Mouse (Mus musculus): ENCODE results near the gene H2-Q10.
"Not testable (repeated sequence)": the region's sequence is repeated elsewhere in the genome, so short reads cannot be mapped to it uniquely, and the experiment has no call there.

The H2-Q10 gene

DNA sequence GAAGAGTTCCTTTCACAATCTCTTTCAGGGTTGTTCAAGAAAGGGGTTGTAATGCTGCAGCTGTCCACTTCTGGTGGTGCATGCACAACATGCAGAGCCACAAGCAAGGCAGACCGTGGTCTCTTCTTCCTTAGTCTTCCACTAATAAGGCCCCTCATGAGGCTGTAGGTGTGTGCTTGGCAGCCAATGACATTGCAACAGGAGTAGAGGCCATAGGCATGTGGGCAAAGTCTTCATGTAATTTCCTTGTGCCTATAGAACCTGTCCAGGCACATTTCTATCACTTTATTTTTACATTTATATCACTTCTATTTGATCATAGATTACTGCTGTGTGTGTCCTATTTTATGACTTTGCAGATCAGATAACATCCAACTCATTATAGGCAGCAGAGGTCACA lies 11.6 kb upstream of the H2-Q10 start:
- DNase-seq (ENCODE audit: low spot score in 2 of 2): not testable (repeated sequence)

DNA sequence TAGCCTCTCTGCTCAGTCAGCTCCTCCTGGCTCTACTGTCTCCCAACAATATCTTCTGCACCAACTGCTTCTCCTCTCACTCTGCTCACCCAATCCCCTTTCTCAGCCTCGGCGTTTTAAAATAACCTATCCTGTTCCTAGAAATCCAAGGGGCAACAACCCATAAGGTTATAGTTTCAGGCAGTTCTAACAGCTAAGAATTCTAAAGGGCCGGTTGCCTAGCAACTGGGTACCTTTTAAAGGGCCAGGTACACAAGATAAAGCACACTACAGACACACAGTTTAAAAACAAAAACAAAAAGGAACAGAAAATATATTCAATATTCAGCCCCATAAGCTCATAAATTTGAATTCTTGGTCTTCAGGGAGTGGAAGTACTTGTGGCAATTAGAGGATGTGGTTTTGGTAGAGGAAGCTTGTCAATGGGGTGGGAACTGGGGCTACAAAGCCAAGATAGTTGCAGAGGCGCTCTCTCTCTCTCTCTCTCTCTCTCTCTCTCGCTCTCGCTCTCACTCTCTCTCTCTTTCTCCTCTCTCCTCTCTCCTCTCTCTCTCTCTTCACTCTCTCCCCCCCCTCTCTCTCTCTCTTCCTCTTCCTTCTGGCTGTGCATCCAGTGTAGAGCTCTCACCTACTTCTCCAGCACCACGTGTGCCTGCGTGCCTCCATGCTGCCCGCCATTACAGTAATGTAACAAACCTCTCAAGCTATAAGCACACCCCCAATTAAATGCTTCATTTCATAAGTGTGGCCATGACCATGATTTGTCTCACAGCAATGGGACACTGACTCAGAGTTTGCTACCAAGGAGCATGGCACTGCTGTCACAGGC lies 9.2 kb upstream of the H2-Q10 start:
- not testable (repeated sequence) for DNase-seq (ENCODE audit: low spot score in 2 of 2)

DNA sequence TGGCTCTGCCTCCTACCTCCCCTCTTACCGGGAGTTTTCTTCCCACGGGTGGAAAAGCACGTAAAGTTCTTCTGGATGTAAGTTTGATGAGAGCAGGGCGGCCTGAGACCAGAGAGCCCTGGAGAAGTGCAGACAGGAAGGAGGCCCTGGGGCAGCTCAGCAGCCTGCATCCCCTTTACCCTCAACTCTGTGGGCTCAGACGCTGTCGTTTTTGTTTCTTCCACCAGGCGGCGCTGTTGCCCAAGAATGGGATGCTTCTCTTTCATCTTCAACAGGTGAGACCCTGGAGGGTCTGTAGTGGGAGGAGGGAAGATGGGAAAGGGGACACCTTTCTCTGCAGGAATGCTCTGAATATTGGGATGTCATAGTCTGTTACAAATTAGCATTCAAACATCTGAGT lies 4.2 kb upstream of the H2-Q10 start:
- DNase-seq (ENCODE audit: low spot score in 2 of 2): not testable (repeated sequence)

DNA sequence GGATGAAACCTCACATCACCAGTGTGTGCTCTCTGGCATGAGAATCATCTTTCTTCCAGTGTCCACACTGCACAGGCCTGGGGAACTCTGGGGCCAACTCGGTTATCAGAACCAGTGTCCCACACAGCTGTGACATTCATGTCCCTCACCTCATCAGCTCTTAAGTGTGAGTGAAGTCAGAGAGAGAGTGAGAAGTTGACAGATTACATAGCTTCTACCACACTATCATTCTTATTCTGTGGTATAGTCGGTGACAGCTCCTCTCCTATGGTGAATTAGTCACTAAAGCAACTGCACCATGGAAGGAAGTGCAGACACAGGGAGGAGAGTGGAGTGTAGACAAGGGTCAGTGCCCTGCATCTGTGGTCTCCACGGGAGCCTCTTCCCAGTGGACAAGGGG lies 953 bp upstream of the H2-Q10 start:
- DNase-seq (ENCODE audit: low spot score in 2 of 2): not testable (repeated sequence)

DNA sequence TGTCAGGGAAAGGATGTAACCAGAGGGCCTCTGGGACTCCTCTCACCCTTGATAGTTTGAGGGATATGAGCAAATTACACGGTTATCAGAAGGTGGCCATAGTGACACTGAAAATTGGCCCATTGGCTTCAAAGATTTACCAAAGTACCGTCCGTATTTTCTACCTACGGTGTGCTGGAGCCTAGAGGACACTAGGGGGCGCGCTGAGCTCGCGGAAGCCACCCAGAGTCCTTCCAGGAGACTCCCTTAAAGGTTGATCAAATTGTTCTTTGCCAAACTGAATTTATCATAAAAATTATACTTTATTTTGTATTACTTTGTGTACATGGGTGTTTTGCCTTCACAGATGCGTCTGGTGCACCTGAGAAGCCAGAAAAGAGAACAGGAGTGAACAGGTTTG lies 14.2 kb downstream of the H2-Q10 start:
- peak in 1 of 2 experiments; percentile 22 for DNase-seq (ENCODE audit: low spot score in 2 of 2)

DNA sequence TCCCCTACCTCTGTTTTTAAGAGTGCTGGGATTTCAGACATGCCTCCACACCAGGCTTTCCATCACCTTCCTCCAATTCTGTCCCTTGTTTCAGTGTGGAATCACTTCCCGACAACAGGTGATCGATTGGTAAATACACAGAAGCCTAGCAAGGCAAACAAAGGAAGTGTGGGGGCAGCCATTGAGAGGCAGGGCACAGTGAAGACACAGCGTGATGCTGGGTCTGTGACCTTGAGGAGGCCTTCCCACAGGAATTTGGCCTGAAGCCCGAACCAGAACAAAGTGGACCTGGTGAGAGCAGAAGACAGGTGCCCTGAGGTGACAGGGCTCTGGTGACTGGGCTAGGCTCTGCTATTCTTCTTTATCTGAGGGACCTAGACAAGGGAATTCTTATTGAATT lies 15.8 kb downstream of the H2-Q10 start:
- DNase-seq (ENCODE audit: low spot score in 2 of 2): no peak

DNA sequence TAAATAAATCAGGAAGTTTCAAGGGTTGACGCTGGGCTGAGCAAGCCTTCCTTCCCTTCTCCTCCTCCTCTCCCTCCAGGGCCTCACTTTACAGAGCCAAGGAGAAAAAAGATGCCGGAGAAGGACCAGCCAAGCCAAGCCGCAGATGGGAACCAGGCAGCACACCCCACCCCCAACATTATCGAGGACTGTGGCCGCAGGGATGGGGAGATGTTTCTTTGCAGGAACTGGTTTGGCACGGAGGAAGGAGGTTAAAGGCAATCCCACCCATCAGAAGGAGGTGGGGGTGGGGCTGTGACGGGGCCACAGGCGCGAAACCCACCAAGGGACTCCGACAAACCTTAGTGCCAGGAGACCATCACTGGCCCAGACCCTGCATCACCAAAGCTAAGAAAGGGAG lies 16.8 kb downstream of the H2-Q10 start:
- no peak for DNase-seq (ENCODE audit: low spot score in 2 of 2)

DNA sequence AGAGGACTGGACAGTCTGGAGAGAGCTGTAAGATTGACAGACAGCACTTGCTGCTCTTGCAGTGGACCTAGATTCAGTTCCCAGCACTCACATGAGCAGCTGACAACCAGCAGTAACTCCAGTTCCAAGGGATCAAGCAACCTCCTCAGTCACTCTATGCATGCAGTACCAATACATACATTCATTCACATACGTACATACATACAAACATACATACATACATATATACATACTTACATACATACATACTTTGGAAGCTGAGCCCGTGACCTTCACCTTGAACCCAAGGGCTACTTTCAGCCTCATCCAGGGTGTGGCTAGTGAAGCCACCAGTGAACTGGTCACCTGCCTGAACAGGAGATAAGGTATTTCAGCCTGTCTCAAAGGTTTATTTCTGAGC lies 18.2 kb downstream of the H2-Q10 start:
- DNase-seq (ENCODE audit: low spot score in 2 of 2): no peak

DNA sequence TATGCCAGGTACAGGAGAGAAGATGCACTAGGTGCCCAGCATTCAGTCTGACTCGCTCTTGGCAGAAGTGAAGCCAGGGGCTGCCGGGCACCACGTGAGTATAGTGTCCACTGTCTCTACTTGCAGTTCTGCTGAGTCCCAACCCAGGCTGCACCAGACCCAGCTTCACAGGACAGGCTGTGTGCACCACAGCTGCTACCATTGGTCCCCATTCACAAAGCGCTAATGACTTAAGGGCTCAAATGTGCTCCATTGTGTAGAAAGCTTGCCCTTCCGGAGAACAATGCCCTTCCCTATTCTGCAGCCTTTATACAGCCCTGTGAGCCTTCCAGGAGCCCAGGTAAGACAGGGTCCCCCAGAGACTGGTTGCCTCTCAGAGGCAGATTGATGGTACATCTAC lies 20.4 kb downstream of the H2-Q10 start:
- no peak for DNase-seq (ENCODE audit: low spot score in 2 of 2)

DNA sequence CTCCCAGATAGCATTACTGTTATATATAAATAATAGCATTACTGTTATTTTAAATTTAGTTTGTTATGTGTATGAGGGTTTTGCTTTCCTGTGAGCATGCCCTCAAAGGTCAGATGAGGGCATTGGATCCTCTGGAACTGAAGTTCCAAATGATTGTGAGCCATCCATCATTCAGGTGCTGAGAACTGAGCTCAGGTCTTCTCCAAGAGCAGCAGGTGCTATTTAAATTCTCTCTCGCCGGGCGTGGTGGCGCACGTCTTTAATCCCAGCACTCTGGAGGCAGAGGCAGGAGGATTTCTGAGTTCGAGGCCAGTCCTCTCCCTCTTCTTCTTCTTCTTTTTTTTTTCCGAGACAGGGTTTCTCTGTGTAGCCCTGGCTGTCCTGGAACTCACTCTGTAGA lies 27.2 kb downstream of the H2-Q10 start:
- DNase-seq (ENCODE audit: low spot score in 2 of 2): no peak

DNA sequence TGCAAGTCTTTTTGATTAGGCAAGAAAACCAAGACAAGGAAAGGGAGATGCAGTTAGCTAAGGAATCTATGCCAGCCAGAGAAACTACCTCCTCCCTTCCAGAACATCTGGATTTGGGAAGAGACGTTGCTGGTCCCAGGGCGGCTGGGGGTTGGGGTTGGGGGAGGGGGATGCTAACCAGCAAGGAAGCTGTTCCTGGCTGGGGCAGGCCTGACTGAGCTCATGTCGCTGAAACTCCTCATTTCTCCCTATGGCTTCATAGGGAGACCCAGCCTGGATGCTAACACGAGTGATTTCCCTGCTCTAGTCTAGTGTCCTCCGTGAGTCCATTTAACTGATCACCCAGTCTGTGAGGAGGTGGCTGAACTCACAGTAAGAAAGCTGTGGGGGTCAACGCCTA lies 32.3 kb downstream of the H2-Q10 start:
- DNase-seq (ENCODE audit: low spot score in 2 of 2): no peak

DNA sequence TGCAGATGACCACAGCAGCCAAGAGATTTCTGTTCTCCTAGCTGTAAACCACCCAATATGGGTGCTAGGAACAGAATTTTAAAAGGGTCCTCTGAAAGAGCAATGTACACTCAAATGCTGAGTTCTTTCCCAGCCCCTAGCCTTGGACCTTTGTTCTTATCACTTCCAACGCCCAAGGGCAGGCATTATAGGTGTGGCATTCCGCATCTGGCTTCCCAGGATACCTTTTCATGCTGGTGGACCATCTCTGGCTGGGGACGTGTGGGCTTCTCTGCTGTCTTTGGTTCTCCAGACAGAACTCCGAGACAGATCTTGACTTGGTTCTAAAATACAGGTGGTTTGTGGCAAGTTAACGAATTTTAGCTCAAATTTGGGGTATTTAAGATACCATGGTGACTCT lies 32.9 kb downstream of the H2-Q10 start:
- no peak for DNase-seq (ENCODE audit: low spot score in 2 of 2)

DNA sequence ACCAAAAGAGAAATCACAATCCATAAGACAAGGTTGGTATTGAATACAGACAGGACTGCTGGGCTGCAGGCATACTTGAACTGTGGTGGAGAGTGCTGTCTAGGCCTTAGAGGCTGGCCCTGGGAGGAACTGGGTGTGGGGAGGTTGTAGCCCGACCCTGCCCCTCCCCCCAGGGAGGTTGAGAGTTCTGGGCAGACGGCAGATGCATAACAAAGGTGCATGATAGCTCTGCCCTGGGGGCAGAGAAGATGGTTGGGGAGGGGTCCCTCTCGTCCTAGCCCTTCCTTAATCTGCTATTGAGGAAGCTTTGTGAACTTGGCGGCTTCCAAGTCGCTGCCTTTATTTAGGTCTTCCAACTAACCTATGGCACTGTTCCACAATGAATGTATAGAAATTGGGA lies 34.0 kb downstream of the H2-Q10 start:
- DNase-seq (ENCODE audit: low spot score in 2 of 2): no peak

DNA sequence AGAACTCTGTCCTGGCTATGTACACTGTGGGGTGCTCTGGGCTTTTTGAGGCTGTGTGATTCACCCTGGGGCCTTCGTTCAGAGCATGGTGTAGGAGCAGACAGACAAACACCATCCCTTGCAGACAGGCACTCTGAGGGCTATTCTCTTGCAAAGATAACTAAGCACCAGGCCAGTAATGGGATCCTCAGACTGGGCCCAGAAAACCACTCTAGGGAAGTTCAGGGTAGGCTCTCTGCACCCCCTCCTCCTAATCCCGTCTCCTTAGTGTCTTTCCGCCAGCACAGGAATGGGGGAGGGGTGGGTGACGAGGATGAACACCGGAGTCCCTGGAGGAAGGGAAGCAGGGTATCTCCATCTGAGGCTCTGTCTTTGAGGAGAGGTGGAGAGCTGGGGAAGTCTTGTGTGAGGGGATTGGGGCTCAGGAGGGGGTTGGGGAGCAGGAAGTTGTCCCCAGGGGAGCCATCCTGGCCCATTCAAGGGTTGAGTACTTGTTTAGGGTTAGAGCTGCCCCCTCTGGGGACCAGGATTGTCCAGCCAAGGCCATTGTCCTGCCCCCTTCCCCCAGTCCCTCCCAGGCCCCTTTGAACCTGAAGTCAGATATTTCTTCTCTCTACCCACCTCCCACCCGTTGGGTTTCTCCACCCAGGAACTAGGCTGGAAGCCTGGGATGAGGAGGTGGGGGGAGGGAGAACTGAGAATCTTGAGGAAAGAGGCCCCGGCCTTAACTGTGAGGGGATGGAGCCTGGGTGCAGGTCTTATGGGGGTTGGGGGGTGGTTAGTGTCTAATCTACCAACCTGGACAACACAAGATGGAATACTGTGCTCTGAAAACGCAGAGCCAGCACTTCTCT lies 35.0 kb downstream of the H2-Q10 start:
- no peak for DNase-seq (ENCODE audit: low spot score in 2 of 2)

DNA sequence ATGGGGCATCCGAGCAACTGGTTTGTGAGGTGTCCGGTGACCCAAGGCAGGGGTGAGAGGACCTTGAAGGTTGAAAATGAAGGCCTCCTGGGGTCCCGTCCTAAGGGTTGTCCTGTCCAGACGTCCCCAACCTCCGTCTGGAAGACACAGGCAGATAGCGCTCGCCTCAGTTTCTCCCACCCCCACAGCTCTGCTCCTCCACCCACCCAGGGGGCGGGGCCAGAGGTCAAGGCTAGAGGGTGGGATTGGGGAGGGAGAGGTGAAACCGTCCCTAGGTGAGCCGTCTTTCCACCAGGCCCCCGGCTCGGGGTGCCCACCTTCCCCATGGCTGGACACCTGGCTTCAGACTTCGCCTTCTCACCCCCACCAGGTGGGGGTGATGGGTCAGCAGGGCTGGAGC lies 35.9 kb downstream of the H2-Q10 start, which contains the start of gene Pou5f1:
TSS of gene Pou5f1 (plus strand) at position 243 of the 400 bp plus-strand sequence.
- DNase-seq (ENCODE audit: low spot score in 2 of 2): no peak

DNA sequence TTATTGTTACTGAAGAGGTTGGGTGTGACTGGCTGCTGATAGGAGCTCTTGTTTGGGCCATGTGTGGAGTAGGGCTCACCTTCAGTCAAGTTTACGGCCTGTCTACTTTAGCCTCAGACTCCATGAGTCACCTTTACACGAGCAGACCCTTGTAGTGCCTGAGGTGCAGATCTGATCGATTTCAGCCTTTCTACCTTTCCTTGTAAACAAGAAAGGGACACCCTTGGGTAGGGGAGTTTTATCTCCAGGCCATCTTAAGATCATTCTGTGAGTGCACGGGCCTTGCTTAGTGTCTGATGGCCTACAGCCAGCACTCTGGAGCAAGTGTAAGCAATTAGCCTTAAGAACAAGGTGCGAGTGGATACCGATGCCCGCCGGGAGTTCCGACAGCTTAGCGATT lies 37.0 kb downstream of the H2-Q10 start:
- no peak for DNase-seq (ENCODE audit: low spot score in 2 of 2)

DNA sequence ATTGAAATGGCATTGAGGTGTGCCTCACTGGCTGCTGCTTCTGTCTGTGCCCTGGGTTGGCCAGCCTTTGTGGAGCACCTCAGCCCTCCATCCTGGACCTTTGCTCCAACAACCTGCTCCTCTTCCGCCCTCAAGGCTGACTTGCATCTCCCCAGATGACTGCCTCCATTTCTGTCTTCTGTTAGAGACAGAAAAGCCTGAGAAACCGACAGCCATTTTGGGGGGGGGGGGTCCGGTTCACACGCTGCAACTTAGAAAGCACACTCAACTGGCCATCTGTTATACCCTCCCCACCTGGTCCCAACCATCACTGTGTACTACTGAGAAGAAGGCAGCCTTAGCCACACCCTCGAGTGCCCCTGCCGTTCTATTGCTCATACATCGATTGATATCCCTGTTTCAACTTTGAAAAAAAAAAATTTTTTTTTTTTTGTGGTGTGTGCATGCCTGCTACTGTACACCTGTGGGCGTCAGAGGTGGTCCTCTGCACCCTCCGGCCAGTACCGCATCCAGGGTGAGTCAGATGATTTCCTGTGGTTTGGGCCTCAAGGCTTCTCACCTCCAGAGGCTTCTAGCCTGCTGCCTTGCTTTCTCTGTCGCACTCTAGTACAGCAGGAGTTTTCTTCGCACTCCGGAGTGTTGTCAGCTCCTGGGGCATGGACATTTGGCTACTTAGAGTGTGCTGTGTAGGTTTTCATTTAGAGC lies 37.8 kb downstream of the H2-Q10 start:
- DNase-seq (ENCODE audit: low spot score in 2 of 2): no peak

DNA sequence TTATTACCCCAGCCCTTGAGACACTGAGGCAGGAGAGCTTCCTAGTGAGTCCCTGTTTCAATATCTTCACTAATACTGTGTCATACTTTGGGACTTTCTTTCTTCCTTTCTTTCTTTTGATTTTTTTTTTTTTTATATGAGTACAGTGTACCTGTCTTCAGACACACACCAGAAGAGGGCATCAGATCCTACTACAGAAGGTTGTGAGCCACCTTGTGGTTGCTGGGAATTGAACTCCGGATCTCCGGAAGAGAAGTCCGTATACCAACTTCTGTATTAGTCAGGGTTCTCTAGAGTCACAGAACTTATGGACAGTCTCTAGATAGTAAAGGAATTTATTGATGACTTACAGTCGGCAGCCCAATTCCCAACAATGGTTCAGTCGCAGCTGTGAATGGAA lies 38.4 kb downstream of the H2-Q10 start:
- not testable (repeated sequence) for DNase-seq (ENCODE audit: low spot score in 2 of 2)

DNA sequence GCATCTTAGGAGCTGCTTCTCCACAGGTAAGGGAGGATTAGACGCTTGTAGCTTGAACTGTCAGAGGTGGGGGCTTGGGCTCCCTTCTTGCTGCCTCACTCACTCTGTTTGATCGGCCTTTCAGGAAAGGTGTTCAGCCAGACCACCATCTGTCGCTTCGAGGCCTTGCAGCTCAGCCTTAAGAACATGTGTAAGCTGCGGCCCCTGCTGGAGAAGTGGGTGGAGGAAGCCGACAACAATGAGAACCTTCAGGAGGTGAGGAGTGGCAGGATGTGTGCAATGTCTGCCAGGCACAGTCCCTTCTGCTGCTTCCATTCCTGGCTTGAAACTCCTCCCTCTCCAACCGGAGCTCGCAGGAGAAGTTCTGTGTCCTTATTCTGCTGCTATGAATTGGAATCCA lies 39.4 kb downstream of the H2-Q10 start:
- no peak for DNase-seq (ENCODE audit: low spot score in 2 of 2)

DNA sequence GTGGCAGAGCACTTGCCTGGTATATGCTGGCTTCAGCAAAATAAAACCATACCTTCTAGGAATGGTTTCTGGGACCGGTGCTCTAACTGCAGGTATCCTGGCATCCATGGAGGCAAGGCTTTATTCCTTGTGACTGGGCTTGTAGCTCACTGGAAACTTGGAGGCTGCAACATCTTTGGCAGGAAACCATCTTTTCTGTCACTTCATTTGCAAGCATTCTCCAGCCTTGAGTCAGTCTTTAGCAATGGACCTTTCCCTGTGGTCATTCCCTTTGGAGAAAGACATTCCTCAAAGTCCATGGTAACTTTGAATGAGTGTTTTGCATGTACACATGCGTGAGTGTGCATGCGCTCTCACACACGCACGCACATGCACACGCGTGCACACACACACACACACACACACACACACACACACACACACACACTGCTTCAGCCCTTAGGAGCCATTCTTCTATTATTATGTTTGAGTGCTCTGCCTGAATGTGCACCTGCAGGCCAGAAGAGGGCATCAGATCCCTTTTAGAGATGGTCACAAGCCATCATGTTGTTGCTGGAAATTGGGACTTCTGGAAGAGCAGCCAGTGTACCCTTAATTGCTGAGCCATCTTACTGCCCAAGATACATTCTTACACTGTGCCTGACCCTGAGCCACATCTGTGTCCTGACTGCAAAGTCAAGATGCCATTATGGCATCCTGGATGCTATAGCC lies 43.2 kb downstream of the H2-Q10 start:
- DNase-seq (ENCODE audit: low spot score in 2 of 2): no peak

DNA sequence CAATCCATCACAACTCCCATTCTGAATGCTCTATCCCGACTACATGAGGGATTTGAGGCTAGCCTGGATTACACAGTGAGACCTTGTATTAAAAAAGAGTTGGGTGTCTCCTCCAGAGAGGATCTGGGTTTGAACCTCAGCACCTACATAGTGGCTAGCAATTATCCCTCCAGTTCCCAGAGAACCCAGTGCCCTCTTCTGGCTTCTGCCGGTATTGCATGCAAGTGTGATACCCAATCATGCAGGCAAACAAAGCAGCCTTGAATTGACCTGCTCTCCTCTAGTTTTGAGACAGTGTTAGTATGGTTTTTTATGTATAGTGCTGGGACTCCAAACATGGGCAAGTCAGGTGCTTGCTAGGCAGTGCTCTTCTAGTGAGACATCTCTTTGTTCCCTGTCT lies 44.0 kb downstream of the H2-Q10 start:
- peak; percentile 27 to 55 for DNase-seq (ENCODE audit: low spot score in 2 of 2)

DNA sequence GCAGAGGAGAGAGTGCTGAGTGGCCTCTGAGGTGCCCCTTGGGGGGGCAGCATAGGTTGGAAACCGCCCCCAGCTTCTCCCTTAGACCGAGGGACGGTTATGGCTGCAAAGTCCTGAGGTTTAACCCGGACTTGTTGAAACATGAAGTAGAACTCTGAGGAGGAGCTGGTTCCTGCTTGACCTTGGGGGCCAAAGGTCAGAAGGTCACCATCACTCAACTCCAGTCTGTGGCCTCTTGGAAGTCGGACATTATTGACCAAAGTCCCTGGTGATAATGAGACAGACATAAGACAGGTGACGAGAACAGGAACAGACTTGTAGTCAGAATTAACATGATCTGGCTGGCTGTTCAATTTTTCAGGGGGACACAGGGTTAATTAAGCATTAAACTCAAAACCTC lies 44.9 kb downstream of the H2-Q10 start:
- no peak for DNase-seq (ENCODE audit: low spot score in 2 of 2)
